In the genomic region with DNA sequence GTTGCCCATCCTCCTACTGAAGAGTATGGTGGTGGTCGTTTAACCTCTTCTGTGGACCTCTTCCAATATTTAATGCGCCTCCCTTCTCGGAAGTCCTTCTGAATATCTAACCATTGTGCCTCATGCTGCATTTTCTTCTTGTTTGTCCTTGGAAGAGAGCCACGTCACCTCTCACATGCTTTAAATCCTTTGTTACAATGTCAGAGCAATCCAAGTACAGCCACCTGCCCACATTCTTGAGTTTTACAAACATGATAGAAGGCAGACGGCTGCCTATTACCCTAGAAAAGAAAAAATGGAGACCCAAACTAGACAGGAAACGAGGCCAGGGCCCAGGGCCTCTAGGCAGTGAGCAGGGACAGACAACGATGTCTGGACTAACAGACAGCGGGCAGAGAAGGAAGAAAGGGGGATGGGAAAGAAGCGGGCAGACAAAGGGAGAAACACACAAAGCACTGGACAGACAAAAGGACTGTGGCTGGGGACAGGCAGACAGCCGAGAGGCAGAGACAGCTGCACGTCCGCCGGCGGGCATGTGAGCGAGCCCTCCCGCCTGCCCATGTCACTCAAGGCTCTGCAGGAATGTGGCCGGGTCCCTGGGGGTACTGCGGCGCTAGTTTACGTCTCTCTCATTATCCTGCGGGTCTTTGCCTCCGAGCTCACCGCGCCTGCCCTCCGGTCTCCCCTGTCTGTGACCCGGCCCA, we compare ENCODE assay signal across 8 mouse cellular contexts. TPM values are rescaled to one million over a fixed set of nuclear protein-coding genes. Genes with fewer than 3 reads are reported as not detected.
DNase-seq lines count a peak whose midpoint lies in the region; ATAC-seq and TF ChIP-seq lines count a peak whose summit lies in the region.

No protein-coding gene starts in this region.

- TF ChIP-seq CTCF in kidney, postnatal 0 days (IDR thresholded peaks at IDR 0.05; ENCODE audit: low read depth), result no peak

- no peak overlapping the region for H3K27ac ChIP-seq in kidney, postnatal 0 days
- H3K27ac ChIP-seq in embryonic facial prominence, embryonic 10.5 days (replicated peaks), result peak overlapping the region; percentile 62
- H3K27ac ChIP-seq in intestine, embryonic 15.5 days, result peak overlapping the region; percentile 67
- H3K27ac ChIP-seq in neural tube, embryonic 11.5 days (ENCODE audit: low read depth, low read length), result peak overlapping the region; percentile 98

- H3K27me3 ChIP-seq in kidney, postnatal 0 days (ENCODE audit: insufficient read depth, low read length), result 0 out of 2 replicates have a peak, but pooled peaks cover 7% of the 10 kb centered on the region
- peaks cover 99% of the 10 kb centered on the region for H3K27me3 ChIP-seq in embryonic facial prominence, embryonic 10.5 days (replicated peaks; ENCODE audit: low read depth, poor library complexity, severe bottlenecking)
- H3K27me3 ChIP-seq in intestine, embryonic 15.5 days (replicated peaks), result peaks cover 84% of the 10 kb centered on the region
- 0 out of 2 replicates have a peak, but pooled peaks cover 3% of the 10 kb centered on the region for H3K27me3 ChIP-seq in neural tube, embryonic 11.5 days (ENCODE audit: control insufficient read depth, insufficient read depth, low read length)

- ATAC-seq in kidney, postnatal 0 days (replicated peaks; ENCODE audit: low FRiP score, low read depth), result no peak
- ATAC-seq in intestine, embryonic 15.5 days, result no peak
- peak; percentile 32 for ATAC-seq in neural tube, embryonic 11.5 days (ENCODE audit: insufficient read depth, low FRiP score, low TSS enrichment)
- ATAC-seq in granulocyte monocyte progenitor cell, adult 5-6 weeks (replicated peaks; ENCODE audit: poor library complexity, severe bottlenecking), result no peak

- no peaks in the 10 kb centered on the region for H3K36me3 ChIP-seq in kidney, postnatal 0 days (ENCODE audit: insufficient read depth, low read length)
- H3K36me3 ChIP-seq in embryonic facial prominence, embryonic 10.5 days (replicated peaks), result no peaks in the 10 kb centered on the region
- H3K36me3 ChIP-seq in intestine, embryonic 15.5 days, result no peaks in the 10 kb centered on the region
- no peaks in the 10 kb centered on the region for H3K36me3 ChIP-seq in neural tube, embryonic 11.5 days (ENCODE audit: control insufficient read depth, insufficient read depth, low read length)

- no peaks in the 10 kb centered on the region for H3K9me3 ChIP-seq in kidney, postnatal 0 days (replicated peaks; ENCODE audit: low read length)
- no peaks in the 10 kb centered on the region for H3K9me3 ChIP-seq in embryonic facial prominence, embryonic 10.5 days
- H3K9me3 ChIP-seq in intestine, embryonic 15.5 days, result no peaks in the 10 kb centered on the region
- H3K9me3 ChIP-seq in neural tube, embryonic 11.5 days (ENCODE audit: control insufficient read depth, low read length), result no peaks in the 10 kb centered on the region

- peak overlapping the region; percentile 59 for H3K9ac ChIP-seq in kidney, postnatal 0 days (ENCODE audit: low read depth, low read length)
- peak overlapping the region; percentile 39 for H3K9ac ChIP-seq in intestine, embryonic 15.5 days
- peak overlapping the region; percentile 78 for H3K9ac ChIP-seq in neural tube, embryonic 11.5 days (ENCODE audit: low read length)

- H3K4me1 ChIP-seq in kidney, postnatal 0 days (replicated peaks; ENCODE audit: insufficient read depth, low read length), result peaks cover 26% of the 10 kb centered on the region
- peaks cover 52% of the 10 kb centered on the region for H3K4me1 ChIP-seq in embryonic facial prominence, embryonic 10.5 days
- peaks cover 42% of the 10 kb centered on the region for H3K4me1 ChIP-seq in intestine, embryonic 15.5 days (replicated peaks)
- peaks cover 82% of the 10 kb centered on the region for H3K4me1 ChIP-seq in neural tube, embryonic 11.5 days (ENCODE audit: control insufficient read depth, insufficient read depth, low read length)

- WGBS in kidney, postnatal 0 days, result 10% methylated on average over 26 of the region's 26 CpGs
- WGBS in embryonic facial prominence, embryonic 10.5 days, result 3% methylated on average over 26 of the region's 26 CpGs
- 6% methylated on average over 26 of the region's 26 CpGs for WGBS in intestine, embryonic 15.5 days
- WGBS in neural tube, embryonic 11.5 days, result 1% methylated on average over 26 of the region's 26 CpGs

- peak overlapping the region; percentile 95 for H3K4me2 ChIP-seq in kidney, postnatal 0 days (ENCODE audit: low read length)
- peak overlapping the region; percentile 92 for H3K4me2 ChIP-seq in intestine, embryonic 15.5 days (replicated peaks)
- peak overlapping the region; percentile 74 for H3K4me2 ChIP-seq in neural tube, embryonic 11.5 days (ENCODE audit: low read depth)

- peak overlapping the region; percentile 39 for H3K4me3 ChIP-seq in kidney, postnatal 0 days (replicated peaks; ENCODE audit: low read depth, low read length)
- peak overlapping the region; percentile 61 for H3K4me3 ChIP-seq in embryonic facial prominence, embryonic 10.5 days
- peak overlapping the region; percentile 50 for H3K4me3 ChIP-seq in intestine, embryonic 15.5 days (replicated peaks)
- peak overlapping the region; percentile 43 for H3K4me3 ChIP-seq in neural tube, embryonic 11.5 days (ENCODE audit: low read depth, low read length)

- DNase-seq in kidney, postnatal 0 days (ENCODE audit: low spot score), result peak; percentile 48
- no peak for DNase-seq in kidney, adult 11 months
- peak; percentile 74 for DNase-seq in embryonic facial prominence, embryonic 10.5 days (ENCODE audit: low spot score)
- DNase-seq in neural tube, embryonic 11.5 days (ENCODE audit: low spot score), result peak; percentile 81
- no peak for DNase-seq in frontal cortex, postnatal 25 days (ENCODE audit: low spot score in 2 of 2)
- DNase-seq in urinary bladder, postnatal 10 days (ENCODE audit: low spot score), result no peak

RNA-seq across cellular contexts. Expression of a gene that starts 2.9 kb away (rescaled TPM):
- 13.0 TPM in 2 replicates for polyA plus RNA-seq in kidney, postnatal 0 days (2015; fragmentation: Nextera tagmentation; extraction: Ambion mirVana)
- polyA plus RNA-seq in embryonic facial prominence, embryonic 10.5 days (2016; fragmentation: Nextera tagmentation; extraction: Ambion mirVana), result 15.7 and 19.6 TPM in 2 replicates
- polyA plus RNA-seq in intestine, embryonic 15.5 days (2015; fragmentation: Nextera tagmentation; extraction: Ambion mirVana), result 17.8 and 18.2 TPM in 2 replicates
- polyA plus RNA-seq in neural tube, embryonic 11.5 days (2014; fragmentation: Nextera tagmentation; extraction: Ambion mirVana), result 55.9 and 65.4 TPM in 2 replicates
- total RNA-seq in granulocyte monocyte progenitor cell, adult 5-6 weeks (2014; fragmentation: Nextera tagmentation), result 3.3 and 4.7 TPM in 2 replicates
- 1.8 and 4.0 TPM in 2 replicates for total RNA-seq in granulocyte monocyte progenitor cell, adult 5-6 weeks (2017)

Comparison
In these comparisons a context has a peak if more than half of its experiments do, and no peak if none do; other contexts are left out.
1. DNase-seq: peak in kidney, postnatal 0 days (single experiment), embryonic facial prominence, embryonic 10.5 days (single experiment) and neural tube, embryonic 11.5 days (single experiment); none in kidney, adult 11 months (single experiment), frontal cortex, postnatal 25 days (0 of 2) and urinary bladder, postnatal 10 days (single experiment).
2. Peak in every context shown above with its lines, with median percentiles within 50 percentile points of each other: H3K4me2 ChIP-seq, H3K4me3 ChIP-seq and H3K9ac ChIP-seq.